Mouse (Mus musculus) kidney, postnatal 4 days (tissue): ENCODE measurements around the gene Olfr788.

Experiments
- DNase-seq, 2 experiments: peaks; one replicate each; pipeline ENCODE4 v3.0.0; 2021; ENCODE audit warnings: mixed read lengths in 2 of 2

Olfr788 gene

GRCm38 (mm10) chr10:129470698-129471097 lies at the start of gene Olfr788:
Gene Olfr788 (plus strand): TSS chr10:129470998.
- no peak for DNase-seq

DNA sequence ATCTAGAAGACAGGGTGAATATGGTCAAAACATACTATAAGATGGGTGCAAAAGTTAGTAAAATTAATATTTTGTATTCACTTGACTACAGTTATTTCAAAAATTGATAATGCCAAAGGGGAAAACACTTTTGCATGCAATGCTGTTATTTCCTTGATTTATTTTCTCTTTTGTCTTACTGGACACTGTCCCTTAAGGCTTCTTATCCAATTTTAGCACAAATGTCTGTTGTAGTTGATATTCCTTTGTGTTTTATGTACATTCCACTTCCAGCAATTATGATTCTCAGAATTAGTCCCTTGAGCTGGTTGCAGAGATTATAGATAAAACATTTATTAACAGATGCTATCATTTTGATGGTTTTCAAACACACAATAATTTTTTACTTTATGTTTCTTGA lies 43.8 kb upstream of the Olfr788 start, which contains the start of gene Olfr786:
TSS of gene Olfr786 (plus strand) at position 301 of the 400 bp plus-strand sequence.
- no peak for DNase-seq

GRCm38 (mm10) chr10:129461562-129461961 lies 9.2 kb upstream of the Olfr788 start, which contains the start of gene Olfr787:
Gene Olfr787 (plus strand): TSS chr10:129461862.
- DNase-seq, result no peak

DNA sequence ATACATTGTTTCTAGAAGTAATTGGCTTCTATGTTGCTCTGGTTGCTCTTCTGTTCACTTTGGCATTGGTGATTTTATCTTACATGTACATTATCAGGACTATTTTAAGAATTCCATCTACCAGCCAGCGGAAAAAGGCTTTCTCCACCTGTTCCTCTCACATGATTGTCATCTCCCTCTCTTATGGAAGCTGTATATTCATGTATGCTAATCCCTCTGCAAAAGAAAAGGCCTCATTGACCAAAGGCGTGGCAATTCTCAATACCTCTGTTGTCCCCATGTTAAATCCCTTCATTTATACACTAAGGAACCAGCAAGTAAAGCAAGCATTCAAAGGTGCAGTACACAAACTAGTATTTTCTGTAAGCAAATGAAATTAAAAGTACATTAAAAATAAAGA lies 2.5 kb downstream of the Olfr788 start:
- no peak for DNase-seq

- DNase-seq, result no peak
These were observed 2.9 kb downstream of the Olfr788 start for GRCm38 (mm10) chr10:129473723-129474122.

DNA sequence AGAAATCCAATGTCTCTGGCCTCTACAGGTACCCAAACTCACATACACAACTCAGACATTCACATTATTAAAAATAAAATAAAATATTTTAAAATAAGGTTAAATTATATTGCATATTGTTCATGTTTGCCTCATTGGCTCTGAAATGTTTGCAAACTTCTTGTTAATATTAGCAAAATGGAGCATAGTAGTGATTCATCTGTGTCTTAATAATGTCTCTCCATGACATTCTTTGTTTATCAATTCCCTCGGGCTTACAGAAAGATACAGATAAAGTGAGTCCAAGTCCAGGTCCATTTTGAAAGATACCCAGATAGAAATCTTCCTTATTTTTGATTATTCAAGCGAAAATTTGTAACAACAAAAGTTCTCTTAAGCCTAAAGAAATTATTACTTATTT lies 13.7 kb downstream of the Olfr788 start, which contains the start of gene Olfr789:
TSS of gene Olfr789 (plus strand) at position 301 of the 400 bp plus-strand sequence.
- DNase-seq, result no peak

GRCm38 (mm10) chr10:129490101-129490500 lies 19.3 kb downstream of the Olfr788 start:
- no peak for DNase-seq

GRCm38 (mm10) chr10:129498192-129498591 lies 27.4 kb downstream of the Olfr788 start, which contains the start of gene Olfr790:
Gene Olfr790 (plus strand): TSS chr10:129498492.
- DNase-seq, result no peak

GRCm38 (mm10) chr10:129521492-129521891 lies 50.7 kb downstream of the Olfr788 start, which contains the start of gene Olfr791:
Gene Olfr791 (plus strand): TSS chr10:129521792.
- no peak for DNase-seq
